Mouse (Mus musculus): ENCODE data around the gene Usp21. TPM values are rescaled to one million over a fixed set of nuclear protein-coding genes. Genes with fewer than 3 reads are reported as not detected.

Usp21 gene
- polyA plus RNA-seq, 2 experiments, result 17.4 to 18.0 TPM

- peak overlapping the region; percentile 89 for H3K4me2 ChIP-seq (ENCODE audit: low read depth)
- DNase-seq (ENCODE audit: low read depth in 3 of 3, low spot score in 3 of 3) (no peak), ATAC-seq (ENCODE audit: insufficient read depth) (peak; percentile 72)
- WGBS (ENCODE audit: insufficient replicate concordance), result under 1% methylated on average over 18 of the region's 19 CpGs
- H3K9me3 ChIP-seq (ENCODE audit: control insufficient read depth, low read length), result no peaks in the 10 kb centered on the region
- peak overlapping the region; percentile 80 for H3K9ac ChIP-seq (replicated peaks)
- peak overlapping the region; percentile 50 for H3K27ac ChIP-seq
- peaks cover 32% of the 10 kb centered on the region for H3K36me3 ChIP-seq (replicated peaks; ENCODE audit: control insufficient read depth, insufficient read depth, low read depth)
- H3K27me3 ChIP-seq (ENCODE audit: control insufficient read depth, insufficient read depth, low read length), result no peaks in the 10 kb centered on the region
- peaks cover 17 to 22% of the 10 kb centered on the region in 2 experiments for H3K4me1 ChIP-seq (replicated peaks; ENCODE audit: control insufficient read depth in 2 of 2, insufficient read depth in 2 of 2, low read length in 1 of 2)
- TF ChIP-seq CTCF (IDR thresholded peaks at IDR 0.05; ENCODE audit: low read depth), result no peak
- TF ChIP-seq EP300 (IDR thresholded peaks at IDR 0.05; ENCODE audit: low read depth), result no peak
- peak overlapping the region; percentile 67 to 96 for H3K4me3 ChIP-seq (ENCODE audit: insufficient read depth in 1 of 2, low read depth in 2 of 2, low read length in 2 of 2)
These were observed 17.3 kb downstream of the Usp21 start for GRCm38 (mm10) chr1:171270573-171270900.

DNA sequence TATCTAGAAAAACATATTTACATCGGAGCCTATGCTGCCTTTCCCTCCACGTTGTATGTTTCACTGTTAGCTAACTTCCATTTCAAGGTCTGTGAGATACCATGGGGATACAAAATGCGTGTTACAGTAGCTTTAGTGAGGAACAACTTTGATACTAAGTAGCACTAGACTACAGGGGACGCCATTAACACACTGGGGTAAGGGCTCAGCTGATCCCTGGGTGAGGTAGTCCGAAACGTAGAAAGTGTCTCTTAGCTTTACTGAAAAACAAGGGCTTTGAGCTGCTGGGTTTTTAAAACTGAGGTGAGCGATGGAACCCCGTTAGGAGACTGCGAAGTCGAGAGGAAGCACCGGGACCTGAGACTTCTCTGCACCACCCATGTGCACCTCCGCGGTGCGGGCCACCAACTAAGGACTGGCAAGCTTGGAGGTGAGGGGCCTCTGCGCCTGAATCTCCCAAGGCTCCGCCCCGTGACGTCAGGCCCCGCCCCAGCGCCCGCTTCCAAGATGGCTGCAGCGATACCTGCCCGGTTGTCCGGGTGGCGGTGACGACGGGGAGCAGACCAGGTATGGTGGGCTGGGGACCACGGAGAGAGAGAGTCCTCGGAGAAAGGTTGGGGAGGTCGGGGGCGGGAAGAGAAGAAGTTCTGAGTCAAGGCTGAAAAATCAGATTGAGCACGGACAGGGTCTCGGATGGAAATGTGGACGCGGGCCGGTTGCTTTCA lies 17.8 kb downstream of the Usp21 start, which contains the start of gene B4galt3:
Gene B4galt3 (plus strand): TSS at position 481 of the 725 bp plus-strand sequence.
- DNase-seq (ENCODE audit: low read depth in 3 of 3, low spot score in 3 of 3) (peak; percentile 79 to 86 (median 83)), ATAC-seq (ENCODE audit: insufficient read depth) (peak; percentile 93)
- H3K4me3 ChIP-seq (ENCODE audit: insufficient read depth in 1 of 2, low read depth in 2 of 2, low read length in 2 of 2), result peak within 1 kb of the TSS; percentile 67 to 96
- peak within 1 kb of the TSS; percentile 70 for H3K27ac ChIP-seq
- H3K9me3 ChIP-seq (ENCODE audit: control insufficient read depth, low read length), result no peaks in the 10 kb centered on the region
- peak within 1 kb of the TSS; percentile 89 for H3K4me2 ChIP-seq (ENCODE audit: low read depth)
- WGBS (ENCODE audit: insufficient replicate concordance), result 3% methylated on average over 36 of the region's 36 CpGs
- 0 out of 2 replicates have a peak, but pooled peaks have one; percentile 34 for TF ChIP-seq EP300 (IDR thresholded peaks at IDR 0.05; ENCODE audit: low read depth)
- 0 out of 2 replicates have a peak, but pooled peaks have one; percentile 14 for TF ChIP-seq CTCF (IDR thresholded peaks at IDR 0.05; ENCODE audit: low read depth)
- H3K27me3 ChIP-seq (ENCODE audit: control insufficient read depth, insufficient read depth, low read length), result no peaks in the 10 kb centered on the region
- peaks cover 17 to 22% of the 10 kb centered on the region in 2 experiments for H3K4me1 ChIP-seq (replicated peaks; ENCODE audit: control insufficient read depth in 2 of 2, insufficient read depth in 2 of 2, low read length in 1 of 2)
- peaks cover 27% of the 10 kb centered on the region for H3K36me3 ChIP-seq (replicated peaks; ENCODE audit: control insufficient read depth, insufficient read depth, low read depth)
- peak within 1 kb of the TSS; percentile 80 for H3K9ac ChIP-seq (replicated peaks)

- DNase-seq (ENCODE audit: low read depth in 3 of 3, low spot score in 3 of 3) (no peak), ATAC-seq (ENCODE audit: insufficient read depth) (no peak)
- H3K4me2 ChIP-seq (ENCODE audit: low read depth), result no peak overlapping the region
- no peak overlapping the region for H3K4me3 ChIP-seq (ENCODE audit: insufficient read depth in 1 of 2, low read depth in 2 of 2, low read length in 2 of 2)
- peaks cover 11% of the 10 kb centered on the region for H3K36me3 ChIP-seq (replicated peaks; ENCODE audit: control insufficient read depth, insufficient read depth, low read depth)
- no peaks in the 10 kb centered on the region for H3K9me3 ChIP-seq (ENCODE audit: control insufficient read depth, low read length)
- H3K27ac ChIP-seq, result no peak overlapping the region
- peaks cover 17 to 23% of the 10 kb centered on the region in 2 experiments for H3K4me1 ChIP-seq (replicated peaks; ENCODE audit: control insufficient read depth in 2 of 2, insufficient read depth in 2 of 2, low read length in 1 of 2)
- no peaks in the 10 kb centered on the region; the same call in 1 of the 2 replicates for H3K27me3 ChIP-seq (ENCODE audit: control insufficient read depth, insufficient read depth, low read length)
- whole genome bisulfite sequencing (ENCODE audit: insufficient replicate concordance), result 42% methylated on average over 1 of the region's 1 CpGs
- TF ChIP-seq CTCF (IDR thresholded peaks at IDR 0.05; ENCODE audit: low read depth) (no peak), EP300 (IDR thresholded peaks at IDR 0.05; ENCODE audit: low read depth) (no peak)
- H3K9ac ChIP-seq (replicated peaks), result no peak overlapping the region
These were observed 19.4 kb downstream of the Usp21 start for GRCm38 (mm10) chr1:171268341-171268740.

GRCm38 (mm10) chr1:171265971-171266744 lies 21.6 kb downstream of the Usp21 start:
- Histone ChIP-seq H3K9me3 (ENCODE audit: control insufficient read depth, low read length) (no peaks in the 10 kb centered on the region), H3K9ac (replicated peaks) (no peak overlapping the region), H3K4me3 (ENCODE audit: insufficient read depth in 1 of 2, low read depth in 2 of 2, low read length in 2 of 2) (no peak overlapping the region), H3K4me1 (replicated peaks; ENCODE audit: control insufficient read depth in 2 of 2, insufficient read depth in 2 of 2, low read length in 1 of 2) (peaks cover 9 to 22% of the 10 kb centered on the region in 2 experiments), H3K36me3 (replicated peaks; ENCODE audit: control insufficient read depth, insufficient read depth, low read depth) (no peaks in the 10 kb centered on the region), H3K4me2 (ENCODE audit: low read depth) (0 out of 2 replicates have a peak overlapping the region, but pooled peaks have one; percentile 13), H3K27me3 (ENCODE audit: control insufficient read depth, insufficient read depth, low read length) (peaks cover 4% of the 10 kb centered on the region; the same call in 1 of the 2 replicates), H3K27ac (no peak overlapping the region)
- ATAC-seq (ENCODE audit: insufficient read depth), result no peak
- TF ChIP-seq CTCF (IDR thresholded peaks at IDR 0.05; ENCODE audit: low read depth) (no peak), EP300 (IDR thresholded peaks at IDR 0.05; ENCODE audit: low read depth) (no peak)
- DNase-seq (ENCODE audit: low read depth in 3 of 3, low spot score in 3 of 3), result no peak
- 20% methylated on average over 4 of the region's 4 CpGs for WGBS (ENCODE audit: insufficient replicate concordance)
